Mouse (Mus musculus): ENCODE data around the gene Gorasp1. TPM values are rescaled to one million over a fixed set of nuclear protein-coding genes. Genes with fewer than 3 reads are reported as not detected.
A peak's percentile ranks its signal among the peaks of the same experiment; 100 is the strongest.

Gorasp1 gene
- total RNA-seq (2017), result 1.2 to 1.9 TPM (median 1.8 TPM) in 3 replicates

DNA sequence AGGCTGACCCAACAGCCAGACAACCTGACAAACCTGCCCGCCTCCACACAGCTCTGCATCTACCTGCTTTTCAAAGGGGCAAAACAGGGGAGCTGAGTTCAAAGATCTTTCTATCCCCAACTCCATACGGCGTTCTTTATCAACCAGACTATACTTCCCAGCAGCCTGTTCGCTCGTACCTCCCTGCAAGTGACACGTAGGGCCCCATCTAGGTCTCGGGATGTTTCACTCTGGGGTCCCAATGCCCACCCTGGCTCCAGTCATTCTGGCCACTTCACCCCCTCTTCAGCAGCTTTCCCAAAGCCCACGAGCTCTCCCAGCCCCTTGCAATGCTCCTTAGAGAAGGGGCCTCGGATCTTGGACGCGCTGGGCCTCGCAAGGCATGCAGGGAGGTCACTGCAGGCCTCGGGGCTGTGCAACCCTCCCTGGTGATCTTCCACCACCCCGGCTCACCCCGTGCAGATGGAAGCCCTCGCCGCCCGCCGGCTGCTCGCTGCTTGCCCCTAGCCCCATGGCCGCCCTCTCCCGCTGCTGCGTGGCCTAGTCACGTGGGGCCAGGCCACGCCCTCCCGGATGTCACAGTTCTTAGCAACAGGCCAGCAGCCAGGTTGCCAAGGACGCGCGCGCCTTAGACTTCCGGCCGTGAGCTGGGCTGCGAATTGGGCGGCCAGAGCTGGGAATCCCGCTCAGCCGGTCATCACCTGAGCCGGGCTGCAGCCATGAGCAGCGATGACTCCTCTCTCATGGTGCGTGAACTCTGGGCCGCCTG, at the start of gene Gorasp1, which contains the start of gene Ttc21a:
Gorasp1 (minus strand) TSS at position 561 of the 769 bp plus-strand sequence.
Ttc21a (plus strand) TSS at position 602 of the 769 bp plus-strand sequence.
- ATAC-seq (replicated peaks; ENCODE audit: insufficient number of reproducible peaks, low FRiP score, low TSS enrichment, poor library complexity, severe bottlenecking), result peak; percentile 84

DNA sequence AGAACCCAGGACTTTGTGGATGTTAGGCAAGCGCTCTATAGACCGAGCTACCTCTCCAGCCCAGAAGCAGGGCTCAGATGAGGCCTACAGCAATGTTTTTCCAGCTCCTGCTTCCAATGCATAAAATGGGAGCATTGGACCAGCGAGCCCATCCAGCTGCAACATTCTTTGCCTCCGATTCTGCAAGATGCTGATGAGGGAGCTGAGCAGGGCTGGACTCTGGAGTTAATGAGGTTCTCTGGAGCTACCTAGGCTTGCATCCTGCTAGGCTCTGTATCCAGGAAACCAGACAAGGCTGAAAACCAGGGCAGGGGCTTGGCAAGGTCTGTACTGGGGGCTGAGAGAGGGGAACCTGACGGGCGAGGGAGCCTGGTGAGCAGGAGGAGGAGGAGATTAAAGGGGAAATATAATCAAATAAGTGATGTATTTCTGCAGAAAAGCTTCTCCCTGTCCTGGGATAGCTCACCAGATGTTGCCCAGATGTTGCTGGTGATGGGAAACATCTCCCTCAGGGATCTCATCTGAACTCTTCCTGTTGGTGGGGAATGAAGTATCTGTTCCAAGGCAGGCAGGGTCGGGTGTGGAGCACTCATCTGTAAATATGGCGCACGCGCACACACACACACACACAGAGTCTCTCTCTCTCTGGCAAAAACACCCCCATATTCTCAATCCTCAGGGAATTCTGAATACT, 48.7 kb upstream of the Gorasp1 start:
- no peak for ATAC-seq (replicated peaks; ENCODE audit: insufficient number of reproducible peaks, low FRiP score, low TSS enrichment, poor library complexity, severe bottlenecking)

DNA sequence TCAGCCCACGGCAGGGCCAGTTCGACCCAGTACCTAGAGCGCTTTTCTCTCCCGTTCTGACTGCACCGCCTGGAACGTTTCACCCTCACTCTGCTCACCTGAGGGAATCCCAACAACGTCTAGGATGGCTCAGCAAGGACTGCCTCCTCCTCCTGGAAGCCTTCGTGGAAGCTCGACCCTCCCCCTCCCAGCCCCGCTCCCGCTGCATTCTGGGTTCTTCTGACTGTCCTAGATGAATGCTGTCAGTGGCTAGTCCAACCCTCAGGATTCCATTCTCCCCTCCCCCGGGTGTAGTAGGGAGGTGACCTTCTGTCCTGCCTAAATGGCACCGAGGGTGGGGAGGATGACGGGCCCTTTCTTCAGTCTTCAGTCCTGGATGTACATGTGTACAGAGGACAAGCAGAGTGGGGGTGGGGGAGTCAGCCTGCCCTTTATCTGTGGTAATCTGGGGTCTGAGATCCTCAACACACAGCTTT, 47.2 kb upstream of the Gorasp1 start, which contains the start of gene Csrnp1:
Csrnp1 (minus strand) TSS at position 123 of the 476 bp plus-strand sequence.
- no peak for ATAC-seq (replicated peaks; ENCODE audit: insufficient number of reproducible peaks, low FRiP score, low TSS enrichment, poor library complexity, severe bottlenecking)

DNA sequence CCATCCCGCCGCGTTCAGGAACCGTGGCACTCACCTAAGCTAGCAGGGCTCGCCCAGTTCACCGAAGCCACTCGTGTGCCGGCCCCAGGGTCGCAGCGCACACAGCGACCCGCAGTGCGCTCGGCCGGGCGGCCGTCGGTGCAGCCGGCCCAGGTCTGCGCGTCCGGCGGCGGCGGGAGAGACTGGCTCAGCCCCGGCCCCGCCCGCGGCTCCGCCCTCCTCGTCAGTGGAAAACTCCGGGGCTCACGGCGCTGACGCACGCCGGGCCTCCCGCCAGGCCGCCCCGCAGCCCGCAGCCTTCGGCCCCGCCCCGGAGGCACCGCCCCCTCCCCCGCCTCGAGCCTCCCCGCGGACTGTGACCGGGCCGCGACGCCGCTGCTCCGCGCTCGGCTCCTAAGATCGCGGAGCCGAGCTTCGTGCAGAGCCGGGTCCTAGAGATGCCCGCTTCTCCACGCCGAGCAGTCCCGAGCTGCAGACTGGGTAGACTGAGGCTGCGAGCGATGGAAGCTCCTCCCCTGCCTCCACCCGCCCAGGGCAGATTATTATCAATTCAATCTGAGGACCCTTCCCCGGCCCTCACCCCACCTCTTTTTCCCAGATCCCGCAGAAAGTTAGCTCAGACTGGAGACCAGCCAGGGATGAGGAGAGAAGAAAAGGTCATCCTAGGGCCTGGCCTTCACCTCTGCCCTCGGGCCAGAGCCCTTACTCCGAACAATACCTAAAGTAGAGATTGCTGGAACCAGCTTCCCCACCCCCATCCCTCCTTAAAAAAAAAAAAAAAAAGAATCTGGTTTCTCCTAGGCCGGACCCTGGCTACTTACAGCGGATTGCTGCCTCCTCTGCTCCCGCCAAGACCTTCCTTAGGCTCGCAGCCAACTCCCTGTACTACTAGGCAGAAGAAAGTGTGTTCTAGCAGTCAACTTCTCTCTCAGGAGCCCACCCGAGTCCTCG, 46.5 kb upstream of the Gorasp1 start:
- ATAC-seq (replicated peaks; ENCODE audit: insufficient number of reproducible peaks, low FRiP score, low TSS enrichment, poor library complexity, severe bottlenecking), result peak; percentile 23; the same call in 1 of the 2 replicates

DNA sequence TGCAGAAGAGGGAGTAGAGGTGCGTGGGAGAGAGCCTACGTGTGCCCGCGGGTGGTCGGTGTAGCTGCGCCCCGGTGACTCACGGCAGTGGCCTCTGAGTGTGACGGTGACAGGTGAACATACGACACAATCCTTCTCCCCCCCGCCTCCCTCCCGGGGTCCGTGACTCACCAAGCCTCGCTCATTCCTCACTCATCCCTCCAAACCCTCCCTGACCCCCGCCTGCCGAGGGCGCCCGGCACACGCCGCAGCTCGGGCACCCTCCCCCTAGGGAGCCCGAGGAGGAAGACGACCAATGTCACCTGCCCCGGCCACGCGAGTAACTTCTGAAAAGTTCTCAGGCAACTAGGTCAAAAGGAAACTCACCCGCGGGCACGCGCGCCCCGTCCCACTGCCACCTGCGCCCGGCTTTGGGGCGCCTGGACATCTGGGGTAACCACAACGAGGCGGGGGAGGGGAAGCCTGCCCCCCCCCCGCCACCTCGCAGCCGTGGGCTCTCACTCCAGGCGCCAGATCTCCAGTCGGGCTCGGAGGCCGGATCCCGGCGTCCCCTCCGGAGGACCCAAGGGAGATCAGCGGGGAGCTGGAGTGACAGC, 45.7 kb upstream of the Gorasp1 start:
- peak; percentile 7; the same call in 1 of the 2 replicates for ATAC-seq (replicated peaks; ENCODE audit: insufficient number of reproducible peaks, low FRiP score, low TSS enrichment, poor library complexity, severe bottlenecking)

DNA sequence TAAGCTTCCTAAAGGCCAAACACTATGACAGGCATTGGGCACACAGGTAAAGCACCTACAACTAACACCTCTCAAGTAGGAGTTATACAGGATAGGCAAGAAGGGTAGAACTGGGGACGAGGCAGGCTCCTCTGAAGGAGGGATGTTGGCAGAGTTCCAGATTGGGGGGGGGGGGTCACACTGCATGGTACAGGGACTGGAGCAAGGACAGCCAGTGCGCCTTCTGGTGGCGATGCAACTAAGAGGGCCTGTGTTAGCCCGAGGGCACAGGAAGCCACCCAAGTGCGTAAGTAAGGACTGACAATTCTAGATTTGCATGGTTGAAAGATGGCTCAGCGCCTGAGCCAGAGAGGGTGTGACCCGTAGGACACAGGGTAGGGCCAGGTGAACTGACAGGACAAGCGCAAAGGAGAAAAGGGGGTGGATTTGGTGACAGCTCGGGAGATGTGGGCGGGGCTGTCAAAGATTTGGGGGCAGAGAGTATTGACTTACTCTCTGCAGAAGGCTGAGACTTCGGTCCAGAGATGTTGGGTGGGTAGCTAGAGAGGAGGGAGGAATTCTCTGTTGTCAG, 45.0 kb upstream of the Gorasp1 start:
- peak; percentile 38 for ATAC-seq (replicated peaks; ENCODE audit: insufficient number of reproducible peaks, low FRiP score, low TSS enrichment, poor library complexity, severe bottlenecking)

DNA sequence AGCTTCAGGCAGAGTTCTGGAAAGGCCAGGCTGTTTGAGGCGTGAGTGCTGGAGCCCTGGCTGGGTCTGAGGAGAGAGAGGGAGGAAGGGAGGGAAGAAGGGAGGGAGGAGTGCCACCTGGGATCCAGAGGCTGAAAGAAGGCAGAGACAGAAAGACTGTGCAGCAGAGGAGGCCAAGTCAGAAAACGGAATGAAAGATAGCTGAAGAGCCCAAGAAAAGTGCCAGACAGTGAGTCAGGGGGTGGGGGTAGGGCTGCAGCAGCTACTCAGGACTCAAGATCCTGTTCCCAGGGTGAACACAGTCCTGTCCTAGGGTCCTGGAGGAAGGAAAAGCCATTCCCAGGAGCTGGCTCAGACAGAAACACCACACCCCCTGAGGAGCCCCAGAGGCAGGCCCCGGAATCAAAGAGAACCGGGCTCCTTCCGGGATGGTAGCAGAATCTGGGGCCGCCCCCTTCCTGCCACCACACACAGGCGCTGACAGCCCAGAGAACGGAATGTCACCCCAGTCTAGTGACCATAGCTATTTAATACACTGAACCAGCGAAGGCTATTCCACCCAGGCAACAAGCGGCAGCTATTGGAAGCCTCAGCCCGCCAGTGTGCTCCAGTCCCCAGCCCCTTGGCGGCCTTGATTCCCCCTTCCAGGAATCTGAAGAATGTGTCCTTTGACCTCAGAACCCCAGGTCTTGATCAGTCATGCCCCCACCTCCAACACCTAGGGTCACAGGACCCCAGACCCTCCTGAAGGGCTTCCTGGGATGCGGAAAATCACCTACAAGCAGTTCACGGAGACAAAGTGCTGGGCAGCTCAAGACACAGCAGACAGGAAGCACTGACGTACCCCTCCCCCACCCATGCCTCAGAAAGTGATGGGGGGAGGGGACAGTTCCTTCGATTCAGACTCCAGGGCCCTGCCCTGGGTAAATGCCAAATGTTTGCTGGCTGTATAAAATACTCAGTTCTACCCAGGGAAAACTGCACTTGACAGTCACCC, 44.1 kb upstream of the Gorasp1 start:
- 0 out of 2 replicates have a peak, but pooled peaks have one; percentile 16 for ATAC-seq (replicated peaks; ENCODE audit: insufficient number of reproducible peaks, low FRiP score, low TSS enrichment, poor library complexity, severe bottlenecking)

DNA sequence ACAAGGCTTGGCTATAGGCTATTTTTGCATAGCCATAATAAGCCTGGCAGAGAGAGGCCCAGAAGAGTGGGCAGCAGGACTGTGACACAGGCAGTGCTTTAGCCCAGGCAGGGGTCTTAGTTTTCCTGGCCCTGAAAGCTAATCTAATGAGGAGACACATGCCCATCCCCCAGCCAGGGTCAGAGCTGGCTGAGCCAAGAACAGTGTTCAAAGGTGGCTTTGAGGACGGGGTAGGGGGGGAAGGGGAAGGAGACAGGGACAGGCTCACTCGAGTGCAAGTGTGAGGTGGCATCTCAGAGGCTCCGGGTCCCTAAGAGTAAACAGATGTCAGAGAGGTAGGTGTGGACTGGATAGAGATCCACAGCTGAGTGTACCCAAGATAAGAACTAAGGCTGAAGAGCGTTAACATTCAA, 43.4 kb upstream of the Gorasp1 start:
- ATAC-seq (replicated peaks; ENCODE audit: insufficient number of reproducible peaks, low FRiP score, low TSS enrichment, poor library complexity, severe bottlenecking), result no peak

DNA sequence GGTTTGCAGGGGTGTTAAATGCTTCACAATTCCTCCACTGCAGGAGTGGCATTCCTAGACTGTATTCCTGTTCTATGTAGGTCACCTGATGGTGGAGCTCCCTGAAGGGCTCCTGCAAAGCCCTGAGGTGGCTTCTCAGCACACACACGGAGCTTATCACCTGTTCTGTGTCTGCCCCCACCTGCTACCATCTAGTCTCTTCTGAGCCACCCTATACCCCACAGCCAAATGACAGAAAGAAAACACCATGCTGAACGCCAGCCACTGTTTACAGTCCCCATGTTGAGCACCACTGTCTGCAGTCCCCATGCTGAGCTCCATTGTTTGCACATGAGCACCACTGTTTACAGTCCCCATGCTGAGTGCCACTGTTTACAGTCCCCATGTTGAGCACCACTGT, 42.4 kb upstream of the Gorasp1 start:
- no peak for ATAC-seq (replicated peaks; ENCODE audit: insufficient number of reproducible peaks, low FRiP score, low TSS enrichment, poor library complexity, severe bottlenecking)

DNA sequence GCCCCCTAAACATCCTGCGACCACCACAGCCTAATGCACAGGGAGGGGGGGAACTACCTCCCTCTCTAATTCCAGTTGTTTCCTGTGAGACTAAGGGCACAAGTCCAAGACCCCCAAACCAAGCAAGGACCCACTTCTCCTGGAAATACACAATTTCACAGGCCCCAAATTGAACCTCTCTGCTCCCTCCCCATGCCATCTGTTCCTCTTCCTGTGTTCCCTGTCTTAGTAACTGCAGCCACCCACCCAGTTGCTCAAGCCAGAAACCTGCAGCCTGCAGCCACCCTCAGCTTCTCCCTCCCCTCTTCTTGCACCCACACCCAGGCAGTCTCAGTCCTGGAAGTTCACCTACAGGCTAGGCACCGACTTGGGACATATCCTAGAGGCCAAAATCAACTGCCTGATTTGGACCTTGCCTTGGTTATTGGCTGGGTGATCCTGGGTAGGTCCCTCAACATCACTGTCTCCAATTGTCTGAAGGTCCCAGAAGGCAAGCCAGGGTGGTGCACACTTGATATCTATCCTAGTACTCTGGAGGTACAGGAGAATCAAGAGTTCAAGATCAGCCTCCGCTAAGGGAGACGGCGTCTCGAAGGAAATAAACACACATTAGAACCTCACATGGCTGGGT, 41.6 kb upstream of the Gorasp1 start:
- ATAC-seq (replicated peaks; ENCODE audit: insufficient number of reproducible peaks, low FRiP score, low TSS enrichment, poor library complexity, severe bottlenecking), result no peak

DNA sequence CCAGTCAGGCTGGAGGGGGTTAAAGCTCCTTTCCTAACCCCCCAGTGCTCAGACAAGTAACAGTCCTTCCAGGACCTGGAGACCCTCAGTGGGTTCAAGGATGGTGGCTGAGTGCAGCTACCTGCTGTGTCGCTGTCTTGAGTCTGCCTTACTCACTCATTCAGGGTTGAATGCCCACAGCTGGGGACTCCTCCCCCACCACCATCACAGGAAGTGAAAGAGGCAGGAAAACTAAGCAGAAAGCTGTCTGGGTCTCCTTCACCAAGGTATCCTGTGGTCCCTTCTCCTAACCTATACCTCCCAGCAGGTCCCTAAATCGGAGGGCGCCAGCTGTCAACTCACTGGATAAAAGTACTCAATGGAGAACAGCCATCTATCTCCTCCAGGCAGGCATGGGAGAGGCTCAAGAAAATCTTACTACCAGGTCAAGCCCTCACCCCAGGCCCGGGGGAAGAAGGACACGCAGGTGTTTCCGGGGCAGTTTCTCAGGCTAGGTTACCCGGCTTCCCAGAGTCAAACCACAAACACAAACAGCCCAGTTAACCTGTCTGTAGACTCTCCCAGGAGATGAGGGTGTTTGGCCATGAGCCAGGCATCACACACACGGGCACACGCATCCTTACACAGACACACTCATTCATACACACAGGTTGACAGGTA, 40.9 kb upstream of the Gorasp1 start:
- ATAC-seq (replicated peaks; ENCODE audit: insufficient number of reproducible peaks, low FRiP score, low TSS enrichment, poor library complexity, severe bottlenecking), result no peak

DNA sequence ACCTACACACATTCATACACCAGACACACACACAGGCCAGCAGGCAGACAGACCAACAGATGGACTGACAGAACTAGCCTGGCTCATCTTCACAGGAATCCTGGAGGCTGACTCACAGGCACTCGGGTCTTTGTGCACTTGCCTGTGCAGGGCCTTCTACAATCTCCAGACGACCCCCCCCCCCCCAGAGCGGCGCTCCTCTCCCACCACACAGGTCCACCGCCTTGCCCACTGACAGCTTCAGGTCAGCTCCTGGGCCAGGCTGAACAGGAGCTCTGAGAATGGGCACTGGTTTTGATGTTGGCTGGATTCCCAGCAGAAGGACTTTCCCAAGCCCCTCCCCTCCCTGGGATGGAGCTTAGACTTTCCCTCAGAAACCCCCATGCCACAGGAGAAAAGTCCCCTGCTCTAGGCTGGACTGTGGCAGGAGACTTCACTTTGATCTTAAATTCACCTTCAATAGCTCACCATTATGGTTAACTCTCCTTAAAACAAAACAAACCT, 40.2 kb upstream of the Gorasp1 start:
- ATAC-seq (replicated peaks; ENCODE audit: insufficient number of reproducible peaks, low FRiP score, low TSS enrichment, poor library complexity, severe bottlenecking), result no peak

DNA sequence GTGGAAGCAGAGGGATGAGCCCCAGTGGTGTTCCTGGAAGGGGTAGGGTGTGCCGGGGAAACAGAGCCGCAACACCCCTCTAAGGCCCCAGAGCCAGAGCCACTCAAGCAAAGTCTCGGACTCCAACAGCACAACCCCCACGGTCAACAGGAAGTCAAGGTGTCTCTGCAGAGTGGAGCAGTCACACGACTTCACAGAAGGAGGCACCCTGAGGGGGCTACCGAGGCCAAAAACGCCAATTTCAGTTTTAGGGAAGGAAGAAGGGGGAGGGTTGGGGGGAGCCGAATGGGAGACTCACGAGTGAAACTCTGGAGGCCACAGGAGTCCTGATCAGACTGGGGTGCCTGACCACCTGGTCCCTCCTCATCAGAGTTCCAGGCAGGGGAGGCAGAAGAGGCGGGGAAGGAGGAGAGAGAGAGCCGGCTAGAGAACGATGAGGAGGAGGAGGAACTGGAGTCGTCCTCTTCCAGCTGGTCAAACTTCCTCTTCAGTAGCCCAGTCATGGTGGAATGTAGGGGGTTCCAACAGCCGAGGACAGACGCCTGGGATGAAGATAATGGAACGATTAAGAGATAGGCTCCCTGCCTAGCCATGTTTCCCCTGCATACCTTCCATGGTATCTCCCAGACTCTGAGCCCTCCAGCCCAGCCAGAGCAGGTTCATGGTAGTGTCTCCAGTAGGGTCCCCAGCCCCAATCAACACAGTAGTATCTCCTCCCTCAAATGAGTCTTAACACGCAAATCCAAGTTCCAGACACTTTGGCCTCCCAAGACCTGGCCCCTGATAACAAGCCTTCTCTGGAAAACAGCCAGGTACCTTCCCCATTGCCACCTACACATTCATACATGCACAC, 39.6 kb upstream of the Gorasp1 start:
- no peak for ATAC-seq (replicated peaks; ENCODE audit: insufficient number of reproducible peaks, low FRiP score, low TSS enrichment, poor library complexity, severe bottlenecking)

DNA sequence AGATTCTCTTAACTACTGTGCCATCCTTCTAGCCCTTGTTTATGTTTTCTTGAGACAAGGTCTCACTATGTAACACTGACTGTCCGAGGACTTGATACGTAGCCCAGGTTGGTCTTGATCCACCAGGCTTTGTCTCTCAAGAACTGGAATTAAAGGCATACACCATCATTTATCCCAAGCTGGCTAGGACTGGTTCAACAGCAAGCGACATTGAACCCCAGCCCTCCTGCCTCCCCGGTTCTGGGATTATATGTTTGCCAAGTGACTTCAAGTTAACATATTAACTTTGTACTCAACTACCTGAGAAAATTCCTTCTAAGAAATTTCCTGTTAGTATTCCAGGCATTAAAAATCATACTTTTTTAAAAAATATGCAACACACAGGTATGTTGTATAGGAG, 37.9 kb upstream of the Gorasp1 start:
- ATAC-seq (replicated peaks; ENCODE audit: insufficient number of reproducible peaks, low FRiP score, low TSS enrichment, poor library complexity, severe bottlenecking), result no peak

DNA sequence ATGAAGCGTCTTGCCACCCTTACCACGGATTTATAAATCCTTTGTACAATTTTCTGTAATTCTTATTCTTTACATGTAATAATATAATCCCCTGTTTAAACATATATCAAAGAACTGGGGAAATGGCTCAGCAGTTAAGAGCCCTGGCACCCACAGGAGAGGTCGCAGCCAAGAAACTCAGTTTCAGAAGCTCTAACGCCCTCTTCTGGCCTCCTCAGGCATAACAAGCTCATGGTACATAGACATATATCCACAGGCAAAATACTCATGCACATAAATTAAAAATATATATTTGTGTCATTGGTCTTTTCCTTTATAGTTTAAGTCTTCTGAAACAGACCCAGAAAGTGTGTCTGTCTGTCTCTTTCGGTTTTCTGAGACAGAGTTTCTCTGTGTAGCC, 37.2 kb upstream of the Gorasp1 start:
- no peak for ATAC-seq (replicated peaks; ENCODE audit: insufficient number of reproducible peaks, low FRiP score, low TSS enrichment, poor library complexity, severe bottlenecking)

Measured in monocyte, adult 5-6 weeks (primary cell).